Mouse (Mus musculus) left cerebral cortex, adult 11 months (tissue): ENCODE data around the gene Meis1.

ENCODE experiments used
- DNase-seq: peaks from one replicate; pipeline ENCODE4 v3.0.0; 2022; ENCODE audit warnings: low spot score

The Meis1 gene

DNA sequence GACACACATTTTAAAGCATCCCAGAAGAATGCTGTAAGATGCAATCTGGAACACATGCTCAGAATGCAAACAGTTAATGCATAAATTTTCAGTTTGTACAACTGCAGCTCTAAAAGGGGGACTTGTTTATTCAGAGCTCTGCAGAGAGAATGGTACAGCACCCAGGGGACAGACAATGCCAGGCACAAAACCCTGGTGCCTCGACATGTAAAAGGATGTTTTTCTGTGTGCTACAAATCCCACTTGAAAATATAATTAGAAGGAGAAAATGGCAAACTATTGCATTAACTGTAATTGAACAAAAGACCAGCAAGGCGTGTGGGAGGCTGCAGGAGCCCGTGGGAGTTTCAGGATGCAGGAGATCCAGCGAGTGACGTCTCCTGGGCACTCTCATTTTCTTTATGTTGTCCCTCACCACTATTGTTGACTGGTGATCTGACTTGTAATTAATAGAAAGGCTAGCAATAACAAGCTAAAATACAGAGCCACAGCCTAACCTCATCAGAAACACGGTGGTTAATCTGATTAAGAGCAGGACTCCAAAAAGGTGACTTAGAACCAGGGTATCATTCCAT lies 29.0 kb downstream of the Meis1 start:
- DNase-seq, result no peak

DNA sequence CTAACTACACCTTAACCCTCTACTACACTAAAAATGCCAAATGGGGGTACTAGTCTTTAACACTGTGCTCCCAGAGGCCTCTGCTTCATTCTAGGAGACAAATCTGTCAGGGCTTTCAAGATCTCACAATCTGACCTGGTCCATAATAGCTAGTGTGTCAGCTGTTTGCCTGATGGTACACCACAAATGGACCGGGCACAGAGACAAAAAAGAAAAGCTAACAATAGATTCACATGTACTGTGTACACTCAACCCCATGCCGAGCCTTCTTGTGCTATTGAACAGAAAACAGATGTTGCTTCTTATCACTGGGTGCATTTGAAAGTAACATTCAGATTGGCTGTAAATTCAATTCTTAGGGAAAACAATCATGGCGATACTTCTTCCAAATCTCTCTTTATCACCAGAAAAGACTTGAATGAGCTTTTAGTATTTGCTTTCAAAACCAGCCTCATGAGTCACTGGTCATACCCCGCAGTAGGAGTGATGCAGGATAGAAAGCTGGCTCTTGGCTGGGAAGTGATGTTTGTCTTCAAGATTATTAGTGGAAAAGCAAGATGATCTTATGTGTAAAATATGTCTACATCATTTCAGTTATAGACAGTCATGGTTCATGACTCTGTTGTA lies 30.0 kb downstream of the Meis1 start:
- no peak for DNase-seq

DNA sequence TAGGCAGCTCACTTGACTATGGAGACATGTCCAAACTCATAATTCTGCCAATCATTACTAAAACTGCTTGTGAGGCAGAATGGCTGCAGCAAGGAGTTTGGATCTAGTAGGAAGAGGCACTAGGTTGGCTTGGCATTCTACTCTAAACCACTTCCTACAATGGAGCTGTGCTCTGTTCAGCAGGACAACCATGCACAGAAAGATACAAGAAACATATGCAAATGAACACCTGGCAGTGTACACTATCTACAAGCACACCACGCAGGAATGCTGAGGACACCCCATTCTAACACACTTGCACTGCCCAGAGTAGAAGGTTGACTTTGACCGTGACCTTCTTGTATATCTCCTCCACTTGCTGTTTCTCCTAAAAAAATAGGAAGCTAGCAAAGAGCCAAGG lies 35.0 kb downstream of the Meis1 start:
- no peak for DNase-seq

- DNase-seq, result no peak
Measured at GRCm38 (mm10) chr11:18983294-18983693, 35.5 kb downstream of the Meis1 start.

DNA sequence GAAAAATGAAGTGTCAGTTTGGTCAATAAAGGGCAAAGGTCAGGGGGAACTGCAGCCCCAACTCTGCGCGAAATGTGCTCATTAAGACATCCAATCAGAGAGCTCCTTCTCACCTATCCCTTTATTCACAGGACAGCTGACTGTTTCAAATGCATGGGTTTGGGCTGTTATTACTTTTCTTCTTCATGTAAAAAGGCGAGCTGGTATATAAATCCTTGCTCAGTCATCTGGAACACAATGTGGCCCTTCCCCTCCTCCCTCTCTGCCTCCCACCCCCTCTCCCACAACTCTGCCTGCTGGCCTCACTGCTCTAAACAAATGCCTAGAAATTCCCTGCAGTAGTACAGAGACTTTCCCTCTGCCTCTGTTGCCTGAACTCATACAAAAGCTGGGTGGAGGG lies 36.5 kb downstream of the Meis1 start:
- no peak for DNase-seq

- DNase-seq, result no peak
Measured at GRCm38 (mm10) chr11:18981367-18981766, 37.4 kb downstream of the Meis1 start.

GRCm38 (mm10) chr11:18980615-18981014 lies 38.2 kb downstream of the Meis1 start:
- DNase-seq, result no peak

DNA sequence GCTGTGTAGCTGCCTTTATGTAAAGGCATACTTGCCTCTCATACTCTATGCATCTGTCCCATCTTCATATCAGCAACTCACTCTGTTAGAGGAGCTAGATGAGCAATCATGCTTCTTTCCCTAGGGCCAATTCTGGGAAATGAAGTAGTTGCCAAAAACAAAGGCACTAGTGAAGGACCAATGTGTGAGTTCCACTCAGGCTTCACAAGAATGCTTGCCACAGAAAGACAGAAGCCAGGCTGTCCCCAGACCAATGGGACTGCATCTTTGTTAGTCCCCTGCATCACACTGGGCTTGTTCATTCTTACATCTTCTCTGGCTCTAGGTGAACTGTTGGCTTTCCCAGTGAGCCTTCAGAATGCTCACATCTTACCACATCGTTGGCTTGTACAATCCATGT lies 43.7 kb downstream of the Meis1 start:
- no peak for DNase-seq

DNA sequence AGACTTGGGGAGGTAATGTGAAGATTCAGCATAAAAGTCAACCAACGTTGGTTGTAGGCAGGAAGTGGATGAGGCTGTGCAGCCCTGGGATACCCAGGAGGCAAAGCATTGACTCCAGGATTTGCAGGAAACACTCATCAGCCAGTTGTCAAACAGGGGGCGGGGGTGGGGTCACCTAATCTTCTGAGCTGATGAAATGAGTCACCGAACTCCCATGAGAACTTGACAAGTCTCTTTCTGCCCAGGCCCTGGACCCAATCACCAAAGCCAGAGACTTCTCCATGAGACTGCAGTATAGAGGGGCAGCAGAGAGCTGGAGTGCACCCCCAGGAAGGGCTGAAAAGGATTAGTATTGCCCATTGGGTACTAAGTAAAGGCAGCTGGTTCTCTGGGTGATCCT lies 45.0 kb downstream of the Meis1 start:
- no peak for DNase-seq

GRCm38 (mm10) chr11:18972968-18973367 lies 45.8 kb downstream of the Meis1 start:
- no peak for DNase-seq

DNA sequence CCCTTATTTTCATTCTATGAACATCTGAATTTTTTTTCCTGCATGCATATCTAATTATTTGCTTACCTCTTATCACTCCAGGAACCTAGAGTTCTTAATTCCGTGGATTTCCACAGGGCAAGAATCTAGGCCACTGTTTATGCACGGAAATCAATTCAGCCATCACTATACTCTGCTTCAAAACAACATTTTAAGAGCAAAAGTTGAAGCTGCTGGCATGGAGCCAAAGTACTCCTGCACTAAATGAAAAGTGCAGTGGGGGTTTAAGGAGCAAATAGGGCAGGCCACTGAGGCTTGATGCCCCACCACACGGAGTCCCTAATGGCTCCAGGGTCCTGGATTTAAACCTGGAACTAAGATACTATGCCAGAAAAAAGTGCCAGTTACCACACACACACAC lies 47.2 kb downstream of the Meis1 start:
- DNase-seq, result no peak

GRCm38 (mm10) chr11:18969920-18970336 lies 48.9 kb downstream of the Meis1 start:
- no peak for DNase-seq

- DNase-seq, result no peak
Measured at GRCm38 (mm10) chr11:18964418-18964817, 54.4 kb downstream of the Meis1 start.

GRCm38 (mm10) chr11:18963202-18964136 lies 55.3 kb downstream of the Meis1 start:
- DNase-seq, result no peak

DNA sequence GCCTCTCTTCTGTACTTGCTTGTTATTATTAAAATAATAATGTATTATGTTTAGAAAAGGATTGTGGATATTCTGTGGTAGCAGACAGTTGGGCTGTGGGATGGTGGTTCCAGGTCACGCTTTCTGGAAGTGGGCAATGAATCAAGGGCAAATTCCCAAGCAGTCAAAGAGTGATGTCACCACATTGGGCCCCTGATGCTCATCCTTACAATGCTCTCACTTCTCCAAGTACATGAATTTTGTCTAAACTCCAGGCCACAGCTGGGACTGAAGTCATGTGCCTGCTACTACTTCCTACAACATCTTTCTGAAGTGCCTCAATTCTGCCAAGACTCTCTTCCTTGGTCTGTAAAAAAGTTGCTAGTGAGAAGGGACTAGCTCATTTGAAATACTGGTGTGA lies 59.3 kb downstream of the Meis1 start:
- DNase-seq, result no peak

GRCm38 (mm10) chr11:18957805-18958770 lies 60.7 kb downstream of the Meis1 start:
- no peak for DNase-seq

DNA sequence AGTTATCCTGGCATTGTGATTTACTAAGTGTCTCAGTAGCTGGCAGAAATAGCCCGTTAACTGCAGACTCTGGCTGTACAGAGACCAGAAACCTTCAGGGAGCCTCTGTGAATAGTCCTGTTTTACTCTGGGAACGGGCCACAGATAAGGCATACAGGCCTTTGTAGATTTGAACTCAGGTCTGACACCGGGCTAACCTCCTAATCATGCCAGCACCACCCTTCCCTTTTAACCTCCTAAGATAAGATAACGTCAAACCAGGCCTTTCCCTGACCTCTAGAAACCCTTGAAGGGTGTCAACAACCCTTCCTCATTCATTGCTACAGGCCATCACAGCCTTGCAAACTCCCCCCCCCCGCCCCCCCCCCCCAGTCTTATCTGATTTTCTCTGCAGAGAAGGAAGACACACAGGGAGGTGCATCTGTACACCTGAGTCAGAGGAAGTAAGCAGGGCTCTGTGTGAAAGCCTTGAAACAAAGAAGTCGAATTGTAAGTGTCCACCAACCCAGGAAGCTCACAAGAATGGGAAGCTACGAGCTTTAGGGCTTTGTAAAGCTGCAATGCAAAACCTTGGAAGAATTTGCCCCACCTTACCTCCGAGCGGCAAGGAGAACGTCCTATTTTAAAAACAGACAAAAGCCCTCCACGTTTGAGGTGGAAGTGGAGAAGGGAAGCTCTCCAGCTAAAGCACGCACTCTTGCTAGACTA lies 61.5 kb downstream of the Meis1 start:
- DNase-seq, result no peak

DNA sequence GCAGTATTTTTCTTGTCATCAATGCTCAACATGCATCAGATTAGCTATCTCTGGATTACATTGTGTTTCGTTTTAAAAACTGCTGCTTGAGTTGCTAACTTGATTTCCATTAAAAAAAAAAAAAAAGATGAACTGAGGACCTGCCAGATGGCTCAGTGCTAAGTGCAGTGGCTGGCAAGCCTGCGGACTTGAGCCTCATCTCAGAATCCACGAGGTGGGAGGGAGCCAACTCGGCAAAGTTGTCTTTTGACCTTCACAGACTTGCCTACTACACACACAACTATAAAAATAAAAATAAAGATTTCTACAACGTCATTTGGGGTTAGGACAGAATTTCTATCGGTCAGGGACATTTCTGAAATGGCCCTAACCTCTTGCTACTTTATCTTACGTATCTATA lies 62.8 kb downstream of the Meis1 start:
- no peak for DNase-seq

DNA sequence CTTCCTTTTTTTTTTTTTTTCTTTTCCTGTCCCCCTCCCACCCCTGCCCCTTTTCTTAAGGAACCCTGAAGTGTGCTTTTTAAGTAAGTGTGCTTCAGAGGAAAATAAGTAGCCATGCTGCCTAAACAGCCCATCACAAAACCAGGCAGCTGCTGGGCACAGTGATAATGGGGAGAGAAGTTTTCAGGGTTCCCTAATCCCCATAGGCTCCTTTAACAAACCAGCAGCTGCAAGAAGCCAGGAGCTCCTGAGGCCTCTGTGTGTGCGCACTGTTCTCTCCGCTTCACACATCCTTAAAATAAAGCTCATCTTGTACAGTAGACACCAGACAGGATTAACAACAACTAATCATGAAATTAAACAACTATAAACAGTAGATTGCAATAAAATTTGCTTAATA lies 63.9 kb downstream of the Meis1 start:
- no peak for DNase-seq

GRCm38 (mm10) chr11:18953892-18954291 lies 64.9 kb downstream of the Meis1 start:
- DNase-seq, result no peak

DNA sequence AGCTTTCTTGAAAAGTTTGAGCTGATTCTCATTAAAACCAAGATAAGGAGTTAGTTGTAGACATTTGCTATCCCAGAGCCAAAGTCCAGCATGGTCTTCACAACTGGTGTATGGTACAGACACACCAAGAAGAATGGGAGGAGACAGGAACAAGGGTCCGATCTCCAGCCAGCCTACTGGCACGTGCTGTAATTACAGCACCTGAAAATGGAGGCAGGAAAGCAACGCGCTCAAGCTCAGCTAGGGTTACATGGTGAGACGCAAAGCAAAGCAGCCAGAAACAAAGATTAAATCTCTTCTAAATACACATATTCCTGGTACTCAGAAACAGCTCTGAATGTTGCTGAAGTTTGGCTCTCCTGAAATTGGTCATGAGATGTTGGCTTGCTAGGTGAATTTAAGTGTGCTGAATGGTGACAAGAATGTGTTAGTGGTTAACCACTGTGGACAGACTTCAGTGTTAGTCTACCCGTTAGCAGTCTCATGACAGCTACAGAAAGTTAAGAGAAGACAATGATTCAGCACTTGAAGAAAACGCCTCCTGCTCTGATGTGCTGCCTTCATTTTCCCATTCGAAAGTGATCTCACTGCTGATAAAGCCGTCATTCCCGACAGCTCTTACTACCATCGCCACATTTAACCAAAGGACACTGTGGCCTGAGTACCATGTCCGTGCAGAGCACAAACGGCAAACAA lies 70.0 kb downstream of the Meis1 start:
- no peak for DNase-seq
